23 mouse cellular contexts compared by ENCODE assay signal in genomic region chr9:22108194-22108593, GRCm38 (mm10). TPM values are rescaled to one million over a fixed set of nuclear protein-coding genes. Genes with fewer than 3 reads are reported as not detected.
A peak's percentile ranks its signal among the peaks of the same experiment; 100 is the strongest.
DNase-seq lines count a peak whose midpoint lies in the region; ATAC-seq and TF ChIP-seq lines count a peak whose summit lies in the region.
"Had no signal": no experiment of that assay in that cellular context is flagged by ENCODE, and none has a peak within 500 bp of the region (broad histone marks: within the 10 kb centered on the region; RNA-seq: fewer than 3 reads in every experiment).

No protein-coding gene starts in this region.

- 90% methylated on average over 9 of the region's 9 CpGs for WGBS in hindbrain, postnatal 0 days
- 89% methylated on average over 9 of the region's 9 CpGs for WGBS in hindbrain, embryonic 13.5 days
- WGBS in midbrain, embryonic 11.5 days: 89% methylated on average over 9 of the region's 9 CpGs
- WGBS in midbrain, embryonic 15.5 days: 92% methylated on average over 9 of the region's 9 CpGs
- WGBS in bone marrow, adult 2 months: 77% methylated on average over 9 of the region's 9 CpGs
- 88% methylated on average over 9 of the region's 9 CpGs for WGBS in intestine, embryonic 16.5 days

- H3K4me2 ChIP-seq in hindbrain, postnatal 0 days (ENCODE audit: low read depth, low read length): no peak overlapping the region
- no peak overlapping the region for H3K4me2 ChIP-seq in hindbrain, embryonic 13.5 days
- H3K4me2 ChIP-seq in midbrain, embryonic 11.5 days: no peak overlapping the region
- H3K4me2 ChIP-seq in midbrain, embryonic 15.5 days: no peak overlapping the region
- no peak overlapping the region for H3K4me2 ChIP-seq in intestine, embryonic 16.5 days (ENCODE audit: low read depth, low read length)
- H3K4me2 ChIP-seq: embryonic facial prominence, embryonic 13.5 days; forebrain, embryonic 12.5 days; forebrain, embryonic 15.5 days; hindbrain, embryonic 12.5 days had no signal

- H3K36me3 ChIP-seq in hindbrain, postnatal 0 days (ENCODE audit: insufficient read depth, low read length): peaks cover 14% of the 10 kb centered on the region
- peaks cover 48% of the 10 kb centered on the region for H3K36me3 ChIP-seq in hindbrain, embryonic 13.5 days
- H3K36me3 ChIP-seq in midbrain, embryonic 11.5 days (ENCODE audit: control insufficient read depth, insufficient read depth, low read length): peaks cover 9% of the 10 kb centered on the region; the same call in 1 of the 2 replicates
- peaks cover 10% of the 10 kb centered on the region; the same call in 1 of the 2 replicates for H3K36me3 ChIP-seq in midbrain, embryonic 15.5 days (replicated peaks)
- peaks cover 21% of the 10 kb centered on the region for H3K36me3 ChIP-seq in intestine, embryonic 16.5 days (ENCODE audit: control insufficient read depth, insufficient read depth, low read length)

- H3K27me3 ChIP-seq in hindbrain, postnatal 0 days (ENCODE audit: insufficient read depth, low read length): no peaks in the 10 kb centered on the region
- peaks cover 4% of the 10 kb centered on the region; the same call in 1 of the 2 replicates for H3K27me3 ChIP-seq in hindbrain, embryonic 13.5 days
- H3K27me3 ChIP-seq in midbrain, embryonic 11.5 days (ENCODE audit: control insufficient read depth, insufficient read depth, low read length): no peaks in the 10 kb centered on the region
- H3K27me3 ChIP-seq in midbrain, embryonic 15.5 days (replicated peaks): no peaks in the 10 kb centered on the region
- no peaks in the 10 kb centered on the region for H3K27me3 ChIP-seq in intestine, embryonic 16.5 days (replicated peaks; ENCODE audit: control insufficient read depth, insufficient read depth, low read length)
- H3K27me3 ChIP-seq: embryonic facial prominence, embryonic 13.5 days; forebrain, embryonic 12.5 days; forebrain, embryonic 15.5 days; hindbrain, embryonic 12.5 days had no signal

- H3K4me3 ChIP-seq in hindbrain, postnatal 0 days (ENCODE audit: low read length): no peak overlapping the region
- H3K4me3 ChIP-seq in hindbrain, embryonic 13.5 days: no peak overlapping the region
- H3K4me3 ChIP-seq in midbrain, embryonic 11.5 days (ENCODE audit: low read depth, low read length): no peak overlapping the region
- no peak overlapping the region for H3K4me3 ChIP-seq in midbrain, embryonic 15.5 days
- H3K4me3 ChIP-seq in bone marrow, adult 2 months (replicated peaks; ENCODE audit: control insufficient read depth, low read depth, low read length): no peak overlapping the region
- no peak overlapping the region for H3K4me3 ChIP-seq in intestine, embryonic 16.5 days (ENCODE audit: low read length)
- H3K4me3 ChIP-seq: embryonic facial prominence, embryonic 10.5 days; embryonic facial prominence, embryonic 13.5 days; erythroblast, embryonic 14.5 days; forebrain, embryonic 12.5 days; forebrain, embryonic 15.5 days; heart, adult 2 months; heart, embryonic 10.5 days; hindbrain, embryonic 12.5 days had no signal

- H3K27ac ChIP-seq in hindbrain, postnatal 0 days: no peak overlapping the region
- H3K27ac ChIP-seq in hindbrain, embryonic 13.5 days: no peak overlapping the region
- H3K27ac ChIP-seq in midbrain, embryonic 11.5 days (ENCODE audit: low read depth, low read length): no peak overlapping the region
- no peak overlapping the region for H3K27ac ChIP-seq in midbrain, embryonic 15.5 days
- peak overlapping the region; percentile 47 for H3K27ac ChIP-seq in bone marrow, adult 2 months (ENCODE audit: control insufficient read depth, insufficient read depth, low read depth, low read length, poor library complexity)
- H3K27ac ChIP-seq in intestine, embryonic 16.5 days (ENCODE audit: low read length): no peak overlapping the region
- H3K27ac ChIP-seq: embryonic facial prominence, embryonic 10.5 days; embryonic facial prominence, embryonic 13.5 days; forebrain, embryonic 12.5 days; forebrain, embryonic 15.5 days; heart, adult 2 months; heart, embryonic 10.5 days; hindbrain, embryonic 12.5 days had no signal

- no peak overlapping the region for H3K9ac ChIP-seq in hindbrain, postnatal 0 days (replicated peaks; ENCODE audit: low read length)
- no peak overlapping the region for H3K9ac ChIP-seq in hindbrain, embryonic 13.5 days
- H3K9ac ChIP-seq in midbrain, embryonic 11.5 days (ENCODE audit: low read length): no peak overlapping the region
- no peak overlapping the region for H3K9ac ChIP-seq in midbrain, embryonic 15.5 days
- H3K9ac ChIP-seq in intestine, embryonic 16.5 days (ENCODE audit: low read depth, low read length): no peak overlapping the region
- H3K9ac ChIP-seq: embryonic facial prominence, embryonic 13.5 days; forebrain, embryonic 12.5 days; forebrain, embryonic 15.5 days; hindbrain, embryonic 12.5 days had no signal

- no peak for TF ChIP-seq POLR2A in bone marrow, adult 2 months (IDR thresholded peaks at IDR 0.05; ENCODE audit: borderline replicate concordance, control insufficient read depth, low read depth, low read length)

- no peaks in the 10 kb centered on the region for H3K4me1 ChIP-seq in hindbrain, postnatal 0 days (ENCODE audit: insufficient read depth, low read length)
- no peaks in the 10 kb centered on the region for H3K4me1 ChIP-seq in hindbrain, embryonic 13.5 days (replicated peaks)
- H3K4me1 ChIP-seq in midbrain, embryonic 11.5 days (ENCODE audit: control insufficient read depth, insufficient read depth, low read length): no peaks in the 10 kb centered on the region
- H3K4me1 ChIP-seq in midbrain, embryonic 15.5 days: no peaks in the 10 kb centered on the region
- peaks cover 1% of the 10 kb centered on the region; the same call in 1 of the 2 replicates for H3K4me1 ChIP-seq in bone marrow, adult 2 months (ENCODE audit: control insufficient read depth, insufficient read depth, low read length)
- H3K4me1 ChIP-seq in intestine, embryonic 16.5 days (ENCODE audit: control insufficient read depth, insufficient read depth, low read length): no peaks in the 10 kb centered on the region
- H3K4me1 ChIP-seq: embryonic facial prominence, embryonic 10.5 days; embryonic facial prominence, embryonic 13.5 days; forebrain, embryonic 12.5 days; forebrain, embryonic 15.5 days; heart, embryonic 10.5 days; hindbrain, embryonic 12.5 days had no signal

- no peaks in the 10 kb centered on the region for H3K9me3 ChIP-seq in hindbrain, postnatal 0 days (ENCODE audit: low read length)
- H3K9me3 ChIP-seq in hindbrain, embryonic 13.5 days: no peaks in the 10 kb centered on the region
- no peaks in the 10 kb centered on the region for H3K9me3 ChIP-seq in midbrain, embryonic 11.5 days (ENCODE audit: control insufficient read depth, low read length)
- H3K9me3 ChIP-seq in midbrain, embryonic 15.5 days: no peaks in the 10 kb centered on the region
- H3K9me3 ChIP-seq in intestine, embryonic 16.5 days (ENCODE audit: control insufficient read depth, low read length): no peaks in the 10 kb centered on the region
- H3K9me3 ChIP-seq: embryonic facial prominence, embryonic 10.5 days; embryonic facial prominence, embryonic 13.5 days; forebrain, embryonic 12.5 days; forebrain, embryonic 15.5 days; heart, embryonic 10.5 days; hindbrain, embryonic 12.5 days had no signal

- no peak for DNase-seq in hindbrain, postnatal 0 days (ENCODE audit: low spot score)
- peak; percentile 26 for DNase-seq in midbrain, embryonic 11.5 days (ENCODE audit: low spot score, missing footprints)
- DNase-seq: adrenal gland, adult 2 months; adrenal gland, postnatal 14 days; cerebellum, adult 11-12 months; cerebellum, adult 8-10 months; cerebellum, postnatal 36 days; embryo, embryonic 11 days; gastrocnemius, postnatal 25 days; heart, adult 2 months had no signal

- TF ChIP-seq CTCF in hindbrain, postnatal 0 days (IDR thresholded peaks at IDR 0.05; ENCODE audit: low read depth): no peak
- TF ChIP-seq CTCF in bone marrow, adult 2 months (IDR thresholded peaks at IDR 0.05; ENCODE audit: control insufficient read depth, insufficient read depth, low read length): no peak

- ATAC-seq in hindbrain, postnatal 0 days: 0 out of 2 replicates have a peak, but pooled peaks have one; percentile 13
- no peak for ATAC-seq in hindbrain, embryonic 13.5 days (ENCODE audit: low FRiP score)
- ATAC-seq in midbrain, embryonic 11.5 days (ENCODE audit: low FRiP score): no peak
- ATAC-seq in midbrain, embryonic 15.5 days (replicated peaks): no peak
- ATAC-seq in intestine, embryonic 16.5 days: no peak
- ATAC-seq: CD4-positive, CD25-positive, alpha-beta regulatory T cell, adult 4 months; forebrain, embryonic 15.5 days had no signal

RNA-seq across cellular contexts. Expression of gene Elof1, which starts 8.8 kb away (rescaled TPM):
- 142 and 165 TPM in 2 replicates for total RNA-seq in hindbrain, postnatal 0 days (2014; rRNA removed)
- polyA plus RNA-seq in hindbrain, postnatal 0 days (2015; fragmentation: Nextera tagmentation; extraction: Ambion mirVana): 171 and 178 TPM in 2 replicates
- 179 and 185 TPM in 2 replicates for polyA plus RNA-seq in hindbrain, embryonic 13.5 days (2015; fragmentation: Nextera tagmentation; extraction: Ambion mirVana)
- 208 and 225 TPM in 2 replicates for polyA plus RNA-seq in midbrain, embryonic 11.5 days (2014; fragmentation: Nextera tagmentation; extraction: Ambion mirVana)
- polyA plus RNA-seq in midbrain, embryonic 15.5 days (2015; fragmentation: Nextera tagmentation; extraction: Ambion mirVana): 181 and 198 TPM in 2 replicates
- polyA plus RNA-seq in bone marrow, adult 2 months (2011; ENCODE audit: insufficient read depth, insufficient read length, low replicate concordance, missing spikeins): 39.9 and 54.1 TPM in 2 replicates
- polyA plus RNA-seq in intestine, embryonic 16.5 days (2015; fragmentation: Nextera tagmentation; extraction: Ambion mirVana): 134 and 157 TPM in 2 replicates

RNA-seq across cellular contexts. Expression of gene Cnn1, which starts 9.2 kb away (rescaled TPM):
- 0.40 and 0.52 TPM in 2 replicates for total RNA-seq in hindbrain, postnatal 0 days (2014; rRNA removed)
- polyA plus RNA-seq in hindbrain, postnatal 0 days (2015; fragmentation: Nextera tagmentation; extraction: Ambion mirVana): 0.66 and 1.1 TPM in 2 replicates
- polyA plus RNA-seq in hindbrain, embryonic 13.5 days (2015; fragmentation: Nextera tagmentation; extraction: Ambion mirVana): 1.4 and 4.5 TPM in 2 replicates
- polyA plus RNA-seq in midbrain, embryonic 11.5 days (2014; fragmentation: Nextera tagmentation; extraction: Ambion mirVana): 1.3 and 1.6 TPM in 2 replicates
- 1.9 and 2.4 TPM in 2 replicates for polyA plus RNA-seq in midbrain, embryonic 15.5 days (2015; fragmentation: Nextera tagmentation; extraction: Ambion mirVana)
- polyA plus RNA-seq in bone marrow, adult 2 months (2011; ENCODE audit: insufficient read depth, insufficient read length, low replicate concordance, missing spikeins): not detected in 2 replicates
- 324 and 348 TPM in 2 replicates for polyA plus RNA-seq in intestine, embryonic 16.5 days (2015; fragmentation: Nextera tagmentation; extraction: Ambion mirVana)
- total RNA-seq: hematopoietic stem cell, adult 5-6 weeks had no signal
- polyA plus RNA-seq: erythroblast, embryonic 14.5 days had no signal

RNA-seq across cellular contexts. Expression of gene Ecsit, which starts 23.0 kb away (rescaled TPM):
- 59.9 and 68.8 TPM in 2 replicates for total RNA-seq in hindbrain, postnatal 0 days (2014; rRNA removed)
- 51.0 and 56.0 TPM in 2 replicates for polyA plus RNA-seq in hindbrain, postnatal 0 days (2015; fragmentation: Nextera tagmentation; extraction: Ambion mirVana)
- 53.5 and 56.5 TPM in 2 replicates for polyA plus RNA-seq in hindbrain, embryonic 13.5 days (2015; fragmentation: Nextera tagmentation; extraction: Ambion mirVana)
- 31.2 and 31.5 TPM in 2 replicates for polyA plus RNA-seq in midbrain, embryonic 11.5 days (2014; fragmentation: Nextera tagmentation; extraction: Ambion mirVana)
- polyA plus RNA-seq in midbrain, embryonic 15.5 days (2015; fragmentation: Nextera tagmentation; extraction: Ambion mirVana): 58.8 and 59.4 TPM in 2 replicates
- polyA plus RNA-seq in bone marrow, adult 2 months (2011; ENCODE audit: insufficient read depth, insufficient read length, low replicate concordance, missing spikeins): 10.4 and 18.7 TPM in 2 replicates
- polyA plus RNA-seq in intestine, embryonic 16.5 days (2015; fragmentation: Nextera tagmentation; extraction: Ambion mirVana): 50.8 and 54.2 TPM in 2 replicates

RNA-seq across cellular contexts. Expression of gene Acp5, which starts 27.3 kb away (rescaled TPM):
- total RNA-seq in hindbrain, postnatal 0 days (2014; rRNA removed): 0.18 and 1.8 TPM in 2 replicates
- polyA plus RNA-seq in hindbrain, postnatal 0 days (2015; fragmentation: Nextera tagmentation; extraction: Ambion mirVana): 0.63 and 1.2 TPM in 2 replicates
- polyA plus RNA-seq in hindbrain, embryonic 13.5 days (2015; fragmentation: Nextera tagmentation; extraction: Ambion mirVana): 0.82 and 0.98 TPM in 2 replicates
- 15.4 and 19.7 TPM in 2 replicates for polyA plus RNA-seq in midbrain, embryonic 11.5 days (2014; fragmentation: Nextera tagmentation; extraction: Ambion mirVana)
- polyA plus RNA-seq in midbrain, embryonic 15.5 days (2015; fragmentation: Nextera tagmentation; extraction: Ambion mirVana): 0.66 and 0.96 TPM in 2 replicates
- polyA plus RNA-seq in bone marrow, adult 2 months (2011; ENCODE audit: insufficient read depth, insufficient read length, low replicate concordance, missing spikeins): 89.7 and 103 TPM in 2 replicates
- polyA plus RNA-seq in intestine, embryonic 16.5 days (2015; fragmentation: Nextera tagmentation; extraction: Ambion mirVana): 78.2 and 87.5 TPM in 2 replicates

RNA-seq across cellular contexts. Expression of gene Zfp653, which starts 37.0 kb away (rescaled TPM):
- 28.8 and 30.0 TPM in 2 replicates for total RNA-seq in hindbrain, postnatal 0 days (2014; rRNA removed)
- 12.8 and 13.2 TPM in 2 replicates for polyA plus RNA-seq in hindbrain, postnatal 0 days (2015; fragmentation: Nextera tagmentation; extraction: Ambion mirVana)
- 17.7 and 19.5 TPM in 2 replicates for polyA plus RNA-seq in hindbrain, embryonic 13.5 days (2015; fragmentation: Nextera tagmentation; extraction: Ambion mirVana)
- polyA plus RNA-seq in midbrain, embryonic 11.5 days (2014; fragmentation: Nextera tagmentation; extraction: Ambion mirVana): 7.6 and 7.9 TPM in 2 replicates
- polyA plus RNA-seq in midbrain, embryonic 15.5 days (2015; fragmentation: Nextera tagmentation; extraction: Ambion mirVana): 21.7 and 22.5 TPM in 2 replicates
- polyA plus RNA-seq in bone marrow, adult 2 months (2011; ENCODE audit: insufficient read depth, insufficient read length, low replicate concordance, missing spikeins): 12.8 and 15.3 TPM in 2 replicates
- polyA plus RNA-seq in intestine, embryonic 16.5 days (2015; fragmentation: Nextera tagmentation; extraction: Ambion mirVana): 9.2 and 9.7 TPM in 2 replicates

Comparison
In these comparisons a context has a peak if more than half of its experiments do, and no peak if none do; other contexts are left out.
1. RNA of gene Cnn1, which starts 9.2 kb away (polyA plus RNA-seq): 324 to 348 TPM in intestine, embryonic 16.5 days; 1.9 to 2.4 TPM in midbrain, embryonic 15.5 days, 1.3 to 1.6 TPM in midbrain, embryonic 11.5 days, 1.4 to 4.5 TPM in hindbrain, embryonic 13.5 days, 0.66 to 1.1 TPM in hindbrain, postnatal 0 days and not detected in bone marrow, adult 2 months; every median in the first group is over 10 times any median in the second.